Mouse (Mus musculus) liver, embryonic 14.5 days (tissue): ENCODE results near the gene Hoxd11. TPM values are rescaled to one million over a fixed set of nuclear protein-coding genes. Genes with fewer than 3 reads are reported as not detected.

Experiments
- ATAC-seq: fragments of 200-750 bp; cut with Nextera tagmentation; 2 replicates; pipeline ENCODE4 v1.8.0; 2017; ENCODE audit warnings: moderate number of reproducible peaks, mild to moderate bottlenecking, moderate library complexity; ENCODE audit not compliant: insufficient read depth
- DNase-seq, 3 experiments: peaks; one replicate each; pipeline ENCODE4 v3.0.0-alpha.2; 2012 to 2013; ENCODE audit warnings: low read depth in 3 of 3, low spot score in 3 of 3
- H3K27ac ChIP-seq: fragments of 300-500 bp; sonication (generic); 2 replicates; pipeline ENCODE4 v1.5.1; 2014; ENCODE audit warnings: moderate library complexity, mild to moderate bottlenecking, control low read depth, inconsistent platforms
- H3K27me3 ChIP-seq: fragments of 300-500 bp; sonication (generic); 2 replicates; pipeline ENCODE4 v1.6.1; 2014; ENCODE audit warnings: mild to moderate bottlenecking, low read length, moderate library complexity; ENCODE audit not compliant: control insufficient read depth, insufficient read depth
- H3K36me3 ChIP-seq: fragments of 300-500 bp; sonication (generic); replicated peaks from 2 replicates; pipeline ENCODE4 v1.6.1; 2014; ENCODE audit warnings: low read depth; ENCODE audit not compliant: control insufficient read depth, insufficient read depth
- H3K4me1 ChIP-seq, 2 experiments: fragments of 200-500 bp in 1 of 2; fragments of 300-500 bp in 1 of 2; sonication (generic) in 1 of 2; replicated peaks; 2 replicates each; pipeline ENCODE4 v1.6.1; 2012 to 2014; ENCODE audit warnings: antibody characterized with exemption in 1 of 2, inconsistent platforms in 1 of 2, low read length in 1 of 2; ENCODE audit not compliant: control insufficient read depth in 2 of 2, insufficient read depth in 2 of 2
- H3K4me2 ChIP-seq: fragments of 300-500 bp; sonication (generic); 2 replicates; pipeline ENCODE4 v1.6.1; 2014; ENCODE audit warnings: low read depth, mild to moderate bottlenecking, control low read depth, moderate library complexity
- H3K4me3 ChIP-seq, 2 experiments: fragments of 200-500 bp in 1 of 2; fragments of 300-500 bp in 1 of 2; sonication (generic) in 1 of 2; 2 replicates each; pipeline ENCODE4 v1.5.1; 2012 to 2014; ENCODE audit warnings: low read depth in 2 of 2, low read length in 2 of 2, mild to moderate bottlenecking in 2 of 2, control low read depth in 1 of 2, inconsistent platforms in 1 of 2, moderate library complexity in 1 of 2; ENCODE audit not compliant: insufficient read depth in 1 of 2
- H3K9ac ChIP-seq: fragments of 300-500 bp; sonication (generic); replicated peaks from 2 replicates; pipeline ENCODE4 v1.6.1; 2014; ENCODE audit warnings: mild to moderate bottlenecking, control low read depth, moderate library complexity
- H3K9me3 ChIP-seq: fragments of 300-500 bp; sonication (generic); 2 replicates; pipeline ENCODE4 v1.6.1; 2016; ENCODE audit warnings: low read length, mixed read lengths; ENCODE audit not compliant: control insufficient read depth
- CTCF ChIP-seq: IDR thresholded peaks from 2 replicates; pipeline ENCODE4 v1.5.1; 2016; ENCODE audit warnings: antibody characterized with exemption, low read depth, control low read depth
- EP300 ChIP-seq: IDR thresholded peaks from 2 replicates; pipeline ENCODE4 v1.6.1; 2016; ENCODE audit warnings: antibody characterized with exemption, low read depth
- WGBS: fragments of 180-500 bp; shearing (Covaris S2); extraction: QIAGEN DNeasy Blood & Tissue Kit; methylation state at CpG from one replicate; pipeline ENCODE4 v1.1.7; 2014; ENCODE audit not compliant: insufficient replicate concordance; 5-methylcytosine and 5-hydroxymethylcytosine counted together
- polyA plus RNA-seq, 2 experiments: library from polyadenylated mRNA; depleted of rRNA in 1 of 2; stranded (reverse) in 1 of 2; unstranded in 1 of 2; fragments of >200 nt; fragmentation: Nextera tagmentation in 1 of 2; extraction: Ambion mirVana in 1 of 2; gene quantifications; 2 replicates each; pipeline versions ENCODE4 v1.2.1 to v1.2.3; 2012 to 2014

The Hoxd11 gene
- polyA plus RNA-seq, 2 experiments, result 0.09 TPM; not detected in 1

DNA sequence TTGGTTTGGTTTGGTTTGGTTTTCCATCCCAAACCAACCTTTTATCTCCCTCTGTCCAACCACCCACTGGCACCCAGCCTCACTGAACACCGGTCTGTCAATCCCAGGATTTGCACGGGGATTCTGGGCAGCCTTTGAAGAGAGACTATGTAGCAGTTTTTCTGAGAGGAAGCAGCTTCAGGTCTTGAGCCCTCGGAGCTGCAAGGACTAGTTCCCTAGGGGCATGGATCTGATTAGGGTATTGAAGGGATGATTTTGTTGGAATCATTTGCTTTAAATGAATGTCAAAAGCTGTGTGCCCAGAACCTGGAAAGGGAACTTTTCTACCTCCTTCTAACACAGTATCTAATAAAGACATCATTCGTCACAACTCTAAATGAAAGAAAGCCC, 22.7 kb upstream of the Hoxd11 start:
- DNase-seq, result no peak
- Histone ChIP-seq H3K36me3 (no peaks in the 10 kb centered on the region), H3K4me3 (no peak overlapping the region), H3K27me3 (peaks cover 91% of the 10 kb centered on the region), H3K4me2 (no peak overlapping the region), H3K9me3 (no peaks in the 10 kb centered on the region), H3K4me1 (no peaks in the 10 kb centered on the region), H3K27ac (no peak overlapping the region), H3K9ac (no peak overlapping the region)
- 3% methylated on average over 4 of the region's 4 CpGs for WGBS
- no peak for TF ChIP-seq EP300
- TF ChIP-seq CTCF, result no peak
- ATAC-seq, result no peak

DNA sequence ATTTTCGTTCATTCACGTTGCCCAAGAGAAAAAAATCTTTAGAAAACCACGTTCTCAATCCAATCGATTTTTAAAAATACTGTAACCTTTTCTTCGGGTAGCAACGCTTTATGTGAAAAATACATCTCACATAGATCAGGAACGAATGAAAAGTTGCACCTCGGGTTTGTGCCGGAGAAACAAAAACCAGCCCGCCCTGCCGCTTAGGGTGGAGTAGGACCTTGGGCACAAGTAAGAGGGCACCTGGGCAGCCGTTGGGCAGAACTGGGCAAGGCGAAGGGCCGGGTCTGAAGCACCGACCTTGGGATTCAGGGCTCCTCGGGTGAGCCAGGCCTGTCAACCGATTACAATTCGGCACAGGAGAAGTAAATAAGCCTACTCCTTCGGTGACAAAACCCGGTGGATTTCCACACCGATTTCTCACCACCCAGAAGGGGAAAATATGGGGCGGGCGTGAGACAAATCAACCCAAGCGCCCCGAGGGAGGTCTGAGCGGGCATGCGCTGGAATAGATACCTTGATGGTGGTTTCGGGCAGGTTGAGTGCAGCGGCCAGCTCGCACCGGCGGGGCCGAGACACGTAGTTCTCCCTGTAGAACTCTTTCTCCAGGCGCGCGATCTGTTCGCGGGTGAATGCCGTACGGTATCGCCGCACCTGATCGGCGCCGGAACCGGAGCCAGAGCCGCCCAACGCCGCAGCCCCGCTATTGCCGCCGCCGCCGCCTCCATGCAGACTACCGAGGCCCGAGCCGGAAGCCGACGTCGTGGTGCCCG, 21.9 kb upstream of the Hoxd11 start:
- Histone ChIP-seq H3K36me3 (no peaks in the 10 kb centered on the region), H3K27ac (no peak overlapping the region), H3K9ac (no peak overlapping the region), H3K4me3 (no peak overlapping the region), H3K4me2 (no peak overlapping the region), H3K4me1 (no peaks in the 10 kb centered on the region), H3K9me3 (no peaks in the 10 kb centered on the region), H3K27me3 (peaks cover 91% of the 10 kb centered on the region)
- 3% methylated on average over 62 of the region's 62 CpGs for WGBS
- no peak for DNase-seq
- ATAC-seq, result no peak
- no peak for TF ChIP-seq CTCF
- no peak for TF ChIP-seq EP300

DNA sequence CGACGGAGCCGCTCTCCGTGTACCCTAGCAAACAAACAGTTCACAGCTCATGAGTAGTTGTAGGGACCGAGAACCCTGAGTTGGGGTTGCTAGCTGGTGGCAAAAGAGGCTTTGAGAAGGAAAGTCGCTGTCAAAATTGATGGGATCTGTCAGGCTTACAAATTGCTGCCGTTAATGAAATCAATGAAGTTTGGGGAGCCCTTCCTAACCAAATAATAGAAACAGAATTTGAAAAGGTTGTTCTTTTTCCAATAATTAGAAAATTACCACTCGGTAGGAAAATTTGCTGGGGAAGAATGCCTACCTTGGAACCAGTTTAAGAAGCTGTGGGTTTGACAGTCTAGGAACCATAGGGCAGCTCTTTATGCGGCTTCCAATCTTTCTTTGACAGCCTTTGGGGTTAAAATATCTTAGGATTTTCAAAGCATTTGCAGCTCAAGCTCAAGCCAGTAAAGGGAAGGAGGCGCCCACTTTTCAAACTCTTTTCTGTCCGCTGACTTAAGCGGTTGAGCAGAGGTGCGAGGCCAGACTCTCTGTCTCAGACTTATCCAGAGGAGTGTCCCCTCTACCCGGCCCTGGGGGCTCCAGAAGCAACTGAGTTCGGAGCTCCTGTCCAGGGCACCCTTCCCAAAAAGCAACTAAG, 21.2 kb upstream of the Hoxd11 start:
- 1% methylated on average over 15 of the region's 15 CpGs for WGBS
- H3K9ac ChIP-seq, result no peak overlapping the region
- no peaks in the 10 kb centered on the region for H3K9me3 ChIP-seq
- no peaks in the 10 kb centered on the region for H3K36me3 ChIP-seq
- peaks cover 96% of the 10 kb centered on the region for H3K27me3 ChIP-seq
- TF ChIP-seq EP300 (no peak), CTCF (no peak)
- H3K27ac ChIP-seq, result no peak overlapping the region
- no peaks in the 10 kb centered on the region for H3K4me1 ChIP-seq
- H3K4me2 ChIP-seq, result no peak overlapping the region
- H3K4me3 ChIP-seq, result no peak overlapping the region
- DNase-seq (no peak), ATAC-seq (no peak)

DNA sequence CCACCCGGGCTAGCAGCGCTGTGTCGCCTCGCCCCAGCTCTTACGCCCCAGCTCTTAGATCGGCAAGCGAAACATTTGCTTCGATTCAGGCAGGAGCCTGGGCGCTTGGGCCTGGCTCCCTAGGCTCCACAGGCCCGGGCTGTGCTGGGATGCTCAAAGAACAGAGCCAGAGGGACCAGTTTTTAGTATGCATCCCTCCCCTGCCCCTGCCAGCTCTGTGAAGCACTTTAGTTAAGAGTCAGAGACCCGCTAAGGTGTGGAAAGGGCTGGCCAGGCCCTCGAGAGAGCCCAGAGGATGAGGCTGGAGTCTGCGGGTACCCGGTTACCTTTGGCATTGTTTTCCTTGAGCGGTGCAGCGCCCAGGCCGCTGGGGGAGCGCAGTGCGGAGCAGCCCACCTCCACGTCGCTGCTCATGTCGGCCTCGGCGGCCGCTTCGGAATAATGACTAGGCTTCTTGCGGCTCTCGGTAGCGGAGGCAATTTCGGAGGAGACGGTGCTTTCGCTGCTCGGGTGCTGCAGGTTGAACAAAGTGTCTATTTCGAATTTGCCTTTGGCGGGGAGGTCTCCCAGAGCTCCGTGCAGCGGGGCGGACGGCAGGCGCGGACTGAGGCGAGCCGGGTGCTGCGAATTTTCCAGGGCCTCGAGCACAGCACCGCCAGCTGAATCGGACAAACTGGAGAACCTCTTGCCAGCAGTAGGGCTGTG, 20.5 kb upstream of the Hoxd11 start:
- no peak overlapping the region for H3K27ac ChIP-seq
- H3K36me3 ChIP-seq, result no peaks in the 10 kb centered on the region
- H3K4me3 ChIP-seq, result no peak overlapping the region
- TF ChIP-seq CTCF, result no peak
- TF ChIP-seq EP300, result no peak
- WGBS, result 1% methylated on average over 47 of the region's 47 CpGs
- no peak overlapping the region for H3K4me2 ChIP-seq
- H3K27me3 ChIP-seq, result peaks cover 100% of the 10 kb centered on the region
- no peaks in the 10 kb centered on the region for H3K9me3 ChIP-seq
- ATAC-seq (no peak), DNase-seq (no peak)
- no peak overlapping the region for H3K9ac ChIP-seq
- H3K4me1 ChIP-seq, result no peaks in the 10 kb centered on the region

DNA sequence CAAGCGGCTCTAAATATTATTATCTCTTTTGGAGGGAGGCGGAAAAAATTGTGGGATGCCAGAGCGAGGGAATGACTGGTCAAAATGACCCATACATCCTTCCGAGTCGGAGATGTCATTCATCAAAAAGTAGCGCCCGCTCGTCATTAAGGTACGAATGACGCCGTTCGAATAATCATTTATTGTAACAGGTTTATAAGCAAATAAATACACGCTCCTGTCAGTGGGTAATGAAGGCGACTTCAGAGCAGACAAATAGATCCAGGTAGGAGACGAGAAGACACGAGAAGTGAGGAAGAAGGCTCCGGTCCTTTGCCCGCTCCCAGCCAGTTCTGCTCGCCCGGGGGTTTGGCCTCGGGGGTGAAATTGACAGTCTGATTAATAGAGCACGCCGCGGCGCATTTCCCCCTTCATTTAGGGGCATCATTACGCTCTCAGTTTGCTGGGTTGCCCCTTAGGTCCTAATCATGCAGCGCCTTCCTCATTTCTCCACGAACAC, 19.8 kb upstream of the Hoxd11 start, which contains the start of gene Evx2:
Gene Evx2, minus strand, starts transcription at position 51 of the 499 bp plus-strand sequence.
- Histone ChIP-seq H3K27me3 (peaks cover 100% of the 10 kb centered on the region), H3K27ac (no peak within 1 kb of the TSS), H3K4me3 (no peak within 1 kb of the TSS), H3K9ac (no peak within 1 kb of the TSS), H3K4me2 (no peak within 1 kb of the TSS), H3K36me3 (no peaks in the 10 kb centered on the region), H3K4me1 (no peaks in the 10 kb centered on the region), H3K9me3 (no peaks in the 10 kb centered on the region)
- no peak for TF ChIP-seq EP300
- no peak for TF ChIP-seq CTCF
- no peak for ATAC-seq
- DNase-seq, result no peak
- 5% methylated on average over 28 of the region's 28 CpGs for WGBS
